ENCODE assay signal across 12 mouse cellular contexts in the genomic region with DNA sequence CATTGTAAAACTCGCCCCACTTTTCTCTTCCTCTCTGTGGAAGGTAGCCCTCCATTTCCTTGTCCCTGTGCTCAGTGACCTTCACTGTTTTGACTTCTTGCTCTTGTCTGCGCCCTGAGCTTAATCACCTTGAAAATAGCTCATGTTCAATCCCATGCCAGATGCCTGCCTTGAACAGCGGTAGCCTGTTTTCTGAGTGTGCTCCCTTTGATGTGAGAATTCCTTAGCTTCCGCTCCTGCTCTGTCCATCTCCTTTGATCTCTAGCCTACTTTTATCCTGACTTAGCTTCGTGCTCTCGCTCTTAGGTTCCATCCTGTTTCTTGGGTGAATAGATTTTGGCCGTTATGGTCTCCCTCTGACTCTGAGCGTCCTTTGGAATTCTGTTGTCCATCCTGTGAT. TPM values are rescaled to one million over a fixed set of nuclear protein-coding genes. Genes with fewer than 3 reads are reported as not detected.
"Had no signal": no experiment of that assay in that cellular context is flagged by ENCODE, and none has a peak within 500 bp of the region (broad histone marks: within the 10 kb centered on the region; RNA-seq: fewer than 3 reads in every experiment).

No protein-coding gene starts in this region.

- DNase-seq: liver, postnatal 0 days; lung, adult 2 months; lung, postnatal 14 days; lung, postnatal 36 days; midbrain, embryonic 14.5 days; right cerebral cortex, postnatal 14 days; right cerebral cortex, postnatal 4 days; spleen, adult 18-20 months; thymus, adult 18-20 months; thymus, postnatal 25 days; thymus, postnatal 4 days had no signal

RNA-seq across cellular contexts. Expression of a gene that starts 31.1 kb away (rescaled TPM):
- total RNA-seq: monocyte, adult 5-6 weeks had no signal
